Mouse (Mus musculus): ENCODE data around the gene Rab26.

DNA sequence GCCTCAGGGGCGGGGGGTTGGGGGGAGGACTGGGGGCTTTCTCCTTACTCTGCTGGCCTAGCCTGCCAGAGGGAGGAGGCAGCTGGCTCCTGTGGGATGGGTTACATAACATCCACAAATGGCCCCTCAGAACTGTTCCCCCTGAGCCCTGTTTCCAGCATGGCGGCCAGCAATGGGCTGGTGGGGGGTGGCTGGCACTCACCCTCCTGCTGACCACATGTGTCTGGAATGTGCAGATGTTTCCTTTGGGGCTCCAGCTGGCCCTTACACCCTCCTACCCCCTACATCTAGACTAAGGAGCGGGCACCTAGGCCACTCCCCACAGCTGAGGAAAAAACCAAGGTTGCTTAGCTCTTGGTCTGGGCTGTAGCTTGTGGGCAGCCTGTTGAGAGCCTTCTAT lies 25.1 kb upstream of the Rab26 start:
- TF ChIP-seq POLR2A (IDR thresholded peaks at IDR 0.05; ENCODE audit: control insufficient read depth, low read depth, low read length) (no peak), CTCF (IDR thresholded peaks at IDR 0.05; ENCODE audit: control insufficient read depth, insufficient read depth, insufficient replicate concordance, low read depth, low read length) (no peak)

All from testis, adult 2 months (tissue).